Mouse (Mus musculus) neural tube, embryonic 14.5 days (tissue): Measurements from ENCODE around the gene Poldip3. TPM values are rescaled to one million over a fixed set of nuclear protein-coding genes. Genes with fewer than 3 reads are reported as not detected.
A peak's percentile ranks its signal among the peaks of the same experiment; 100 is the strongest.

Experiments
- ATAC-seq: fragments of 200-750 bp; cut with Nextera tagmentation; 2 replicates; pipeline ENCODE4 v1.8.0; 2017; ENCODE audit warnings: low read depth, mild to moderate bottlenecking, moderate TSS enrichment, moderate library complexity
- H3K27ac ChIP-seq: fragments of 300-500 bp; sonication (generic); 2 replicates; pipeline ENCODE4 v1.5.1; 2014; ENCODE audit warnings: low read depth, mild to moderate bottlenecking, control low read depth, low read length, moderate library complexity, mixed read lengths
- H3K27me3 ChIP-seq: fragments of 300-500 bp; sonication (generic); 2 replicates; pipeline ENCODE4 v1.6.1; 2014; ENCODE audit warnings: low read length; ENCODE audit not compliant: control insufficient read depth, insufficient read depth
- H3K36me3 ChIP-seq: fragments of 300-500 bp; sonication (generic); 2 replicates; pipeline ENCODE4 v1.6.1; 2014; ENCODE audit warnings: low read length, mixed read lengths; ENCODE audit not compliant: control insufficient read depth, insufficient read depth
- H3K4me1 ChIP-seq: fragments of 300-500 bp; sonication (generic); 2 replicates; pipeline ENCODE4 v1.6.1; 2014; ENCODE audit warnings: low read length; ENCODE audit not compliant: control insufficient read depth, insufficient read depth
- H3K4me2 ChIP-seq: fragments of 300-500 bp; sonication (generic); 2 replicates; pipeline ENCODE4 v1.6.1; 2014; ENCODE audit warnings: mild to moderate bottlenecking, low read depth, low read length, control low read depth
- H3K4me3 ChIP-seq: fragments of 300-500 bp; sonication (generic); 2 replicates; pipeline ENCODE4 v1.5.1; 2014; ENCODE audit warnings: low read depth, low read length, control low read depth, mixed read lengths
- H3K9ac ChIP-seq: fragments of 300-500 bp; sonication (generic); replicated peaks from 2 replicates; pipeline ENCODE4 v1.6.1; 2014; ENCODE audit warnings: low read depth, mild to moderate bottlenecking, control low read depth, low read length, mixed read lengths
- H3K9me3 ChIP-seq: fragments of 300-500 bp; sonication (generic); 2 replicates; pipeline ENCODE4 v1.6.1; 2016; ENCODE audit warnings: low read length; ENCODE audit not compliant: control insufficient read depth
- WGBS: fragments of 180-500 bp; shearing (Covaris S2); extraction: QIAGEN DNeasy Blood & Tissue Kit; methylation state at CpG from one replicate; pipeline ENCODE4 v1.1.7; 2014; 5-methylcytosine and 5-hydroxymethylcytosine counted together
- polyA plus RNA-seq: library from polyadenylated mRNA; unstranded; fragments of >200 nt; fragmentation: Nextera tagmentation; extraction: Ambion mirVana; gene quantifications from 2 replicates; pipeline ENCODE4 v1.2.1, GENCODE M21; 2014

Poldip3 gene
- polyA plus RNA-seq, 1 experiment from 2014 or later = 153 TPM

- Histone ChIP-seq H3K9me3 (no peaks in the 10 kb centered on the region), H3K36me3 (no peaks in the 10 kb centered on the region), H3K4me3 (no peak overlapping the region), H3K4me1 (0 out of 2 replicates have a peak, but pooled peaks cover 5% of the 10 kb centered on the region), H3K4me2 (no peak overlapping the region), H3K27ac (no peak overlapping the region), H3K27me3 (no peaks in the 10 kb centered on the region), H3K9ac (no peak overlapping the region)
- WGBS = 74% methylated on average over 1 of the region's 1 CpGs
- no peak for ATAC-seq
These were observed 46.1 kb downstream of the Poldip3 start for GRCm38 (mm10) chr15:83103111-83103510.

GRCm38 (mm10) chr15:83100332-83100662 is 48.9 kb downstream of the Poldip3 start:
- Histone ChIP-seq H3K36me3 (no peaks in the 10 kb centered on the region), H3K4me2 (peak overlapping the region; percentile 47), H3K9me3 (no peaks in the 10 kb centered on the region), H3K4me1 (0 out of 2 replicates have a peak, but pooled peaks cover 5% of the 10 kb centered on the region), H3K27ac (no peak overlapping the region), H3K9ac (peak overlapping the region; percentile 34; the same call in 1 of the 2 replicates), H3K4me3 (peak overlapping the region; percentile 24), H3K27me3 (no peaks in the 10 kb centered on the region)
- ATAC-seq = 0 out of 2 replicates have a peak, but pooled peaks have one; percentile 44
- 3% methylated on average over 8 of the region's 8 CpGs for WGBS

DNA sequence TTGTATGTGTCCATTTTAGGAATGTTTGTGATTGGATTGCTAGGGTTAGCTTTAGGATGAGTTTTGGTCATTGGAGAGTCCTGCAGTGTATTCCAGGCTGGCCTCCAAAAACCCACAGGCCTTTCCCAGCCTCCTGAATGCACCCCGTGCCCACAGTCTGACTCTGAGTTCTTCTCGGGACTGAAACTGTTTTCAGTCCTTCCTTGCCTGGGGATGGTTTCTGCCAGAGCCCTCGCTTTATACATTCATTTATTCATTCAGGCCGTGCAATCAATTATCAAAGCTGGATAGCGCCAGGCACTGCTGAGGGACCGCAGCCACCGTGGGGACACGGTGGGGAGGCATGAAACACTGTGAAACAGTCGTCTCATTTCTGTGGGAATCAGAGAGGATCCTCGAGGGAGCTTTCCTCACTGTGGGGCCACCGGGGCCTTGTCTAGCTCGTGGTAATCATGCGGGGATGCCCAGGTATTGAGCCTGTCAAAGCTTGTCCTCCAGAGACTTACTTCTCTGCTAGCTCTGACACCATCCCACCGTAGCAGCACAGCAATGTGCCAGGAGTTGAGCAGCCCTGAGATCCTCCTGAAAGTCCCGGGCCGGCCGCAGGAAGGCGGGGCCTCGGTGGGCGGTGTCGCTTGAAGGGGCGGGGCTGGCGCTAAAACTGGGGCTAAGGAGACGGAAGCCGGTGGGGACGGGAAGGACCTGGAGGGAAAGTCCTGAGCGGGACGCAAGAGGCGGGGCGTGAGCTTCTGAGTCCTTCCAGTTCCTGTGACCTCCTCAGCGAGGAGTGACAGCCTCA is 49.5 kb downstream of the Poldip3 start:
- H3K4me1 ChIP-seq = 0 out of 2 replicates have a peak, but pooled peaks cover 5% of the 10 kb centered on the region
- H3K36me3 ChIP-seq = no peaks in the 10 kb centered on the region
- ATAC-seq = peak; percentile 68; the same call in 1 of the 2 replicates
- H3K9me3 ChIP-seq = no peaks in the 10 kb centered on the region
- H3K27ac ChIP-seq = no peak overlapping the region
- H3K4me3 ChIP-seq = peak overlapping the region; percentile 24
- no peaks in the 10 kb centered on the region for H3K27me3 ChIP-seq
- H3K9ac ChIP-seq = no peak overlapping the region; the same call in 1 of the 2 replicates
- WGBS = 2% methylated on average over 31 of the region's 31 CpGs
- H3K4me2 ChIP-seq = peak overlapping the region; percentile 47

- no peak overlapping the region for H3K9ac ChIP-seq
- H3K9me3 ChIP-seq = no peaks in the 10 kb centered on the region
- H3K4me2 ChIP-seq = no peak overlapping the region
- H3K36me3 ChIP-seq = no peaks in the 10 kb centered on the region
- no peak overlapping the region for H3K4me3 ChIP-seq
- H3K4me1 ChIP-seq = 0 out of 2 replicates have a peak, but pooled peaks cover 5% of the 10 kb centered on the region
- no peak for ATAC-seq
- no peak overlapping the region for H3K27ac ChIP-seq
- H3K27me3 ChIP-seq = no peaks in the 10 kb centered on the region
- WGBS = 51% methylated on average over 2 of the region's 2 CpGs
These were observed 53.2 kb downstream of the Poldip3 start for GRCm38 (mm10) chr15:83095950-83096349.

DNA sequence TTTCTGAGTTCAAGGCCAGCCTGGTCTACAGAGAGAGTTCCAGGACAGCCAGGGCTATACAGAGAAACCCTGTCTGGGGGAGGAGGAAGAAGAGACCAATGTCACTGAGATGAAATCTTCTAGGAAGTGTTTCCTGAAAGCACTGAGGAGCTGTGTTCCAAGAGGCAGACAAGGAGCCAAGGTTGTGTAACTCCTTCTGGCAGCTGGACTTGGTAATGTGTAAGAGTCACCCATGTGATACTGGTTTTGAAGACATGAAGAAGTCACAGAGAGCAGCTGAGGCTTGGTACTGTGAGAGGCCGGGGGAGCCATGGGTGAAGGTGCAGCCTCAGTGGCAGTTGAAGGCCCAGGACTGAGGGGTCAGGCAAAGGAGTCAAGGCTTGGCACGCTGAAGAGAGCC is 55.5 kb downstream of the Poldip3 start:
- H3K4me3 ChIP-seq = no peak overlapping the region
- no peak overlapping the region for H3K27ac ChIP-seq
- H3K36me3 ChIP-seq = no peaks in the 10 kb centered on the region
- no peak overlapping the region for H3K4me2 ChIP-seq
- no peaks in the 10 kb centered on the region for H3K9me3 ChIP-seq
- H3K4me1 ChIP-seq = peaks cover 8% of the 10 kb centered on the region
- H3K27me3 ChIP-seq = no peaks in the 10 kb centered on the region
- ATAC-seq = no peak
- H3K9ac ChIP-seq = no peak overlapping the region
- 82% methylated on average over 2 of the region's 2 CpGs for WGBS

GRCm38 (mm10) chr15:83090874-83091273 is 58.3 kb downstream of the Poldip3 start:
- Histone ChIP-seq H3K27ac (no peak overlapping the region), H3K27me3 (no peaks in the 10 kb centered on the region; the same call in 1 of the 2 replicates), H3K36me3 (no peaks in the 10 kb centered on the region), H3K4me2 (no peak overlapping the region), H3K9me3 (no peaks in the 10 kb centered on the region), H3K4me3 (no peak overlapping the region), H3K9ac (no peak overlapping the region), H3K4me1 (peaks cover 8% of the 10 kb centered on the region)
- 37% methylated on average over 3 of the region's 3 CpGs for WGBS
- ATAC-seq = no peak

DNA sequence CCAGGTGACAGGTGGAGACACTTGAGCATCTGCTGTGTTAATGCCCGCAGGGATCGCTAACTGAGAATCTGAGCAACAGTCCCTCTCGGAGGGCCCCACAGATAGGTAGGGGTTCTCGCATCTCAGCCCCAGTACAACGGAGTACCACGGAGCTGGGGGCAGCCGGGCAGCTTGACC is 59.9 kb downstream of the Poldip3 start, which contains the start of gene Serhl:
Gene Serhl (plus strand): TSS at position 78 of the 177 bp plus-strand sequence.
- 19% methylated on average over 7 of the region's 7 CpGs for whole genome bisulfite sequencing
- H3K9me3 ChIP-seq = no peaks in the 10 kb centered on the region
- H3K9ac ChIP-seq = 0 out of 2 replicates have a peak within 1 kb of the TSS, but pooled peaks have one; percentile 12
- H3K4me3 ChIP-seq = no peak within 1 kb of the TSS
- no peak within 1 kb of the TSS for H3K27ac ChIP-seq
- no peak for ATAC-seq
- H3K4me1 ChIP-seq = peaks cover 8% of the 10 kb centered on the region
- H3K27me3 ChIP-seq = no peaks in the 10 kb centered on the region; the same call in 1 of the 2 replicates
- peak within 1 kb of the TSS; percentile 7; the same call in 1 of the 2 replicates for H3K4me2 ChIP-seq
- H3K36me3 ChIP-seq = no peaks in the 10 kb centered on the region

DNA sequence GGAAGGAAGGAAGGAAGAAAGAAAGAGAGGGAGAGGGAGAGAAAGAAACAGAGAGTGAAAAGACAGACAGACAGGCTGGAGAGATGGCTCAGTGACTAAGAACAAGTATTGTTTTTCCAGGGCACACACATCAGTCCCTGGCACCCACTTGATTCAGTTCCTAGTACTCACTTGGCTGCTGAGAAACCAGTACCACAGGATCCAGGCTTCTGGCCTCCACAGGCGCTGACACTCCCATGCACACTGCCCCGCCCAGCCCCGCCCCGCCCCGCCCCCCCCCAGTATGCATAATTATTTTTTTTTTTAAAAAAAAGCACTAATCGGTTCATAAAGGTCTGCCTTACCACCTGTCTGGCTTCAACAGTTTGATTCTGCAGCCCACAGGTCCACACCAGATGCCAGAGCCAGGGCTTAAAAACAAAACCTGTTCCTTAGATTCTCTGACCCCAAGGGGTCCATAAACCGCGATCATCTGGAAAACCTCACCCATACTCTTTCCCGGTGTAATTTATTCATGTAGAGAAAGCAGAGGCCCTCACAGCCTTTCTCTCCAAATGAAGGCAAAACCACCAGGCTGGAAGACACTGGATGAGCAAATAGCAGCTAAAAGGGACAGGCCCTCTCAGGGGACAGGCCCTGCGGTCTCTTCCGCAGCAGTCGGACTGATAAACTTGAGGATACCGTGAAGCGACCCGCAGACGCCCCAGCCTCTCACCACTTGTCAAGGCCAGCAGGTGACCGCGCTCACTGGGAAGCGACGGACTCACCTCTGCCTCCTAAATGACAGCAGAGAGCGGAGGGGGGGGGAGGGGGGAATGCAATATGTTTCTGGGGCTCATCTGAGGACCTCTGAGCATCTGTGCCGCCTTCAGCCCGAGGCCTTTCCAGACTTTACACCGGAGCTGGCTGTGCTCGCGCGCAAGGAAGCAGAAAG is 60.4 kb downstream of the Poldip3 start:
- no peak overlapping the region for H3K4me3 ChIP-seq
- no peak for ATAC-seq
- peaks cover 8% of the 10 kb centered on the region for H3K4me1 ChIP-seq
- no peaks in the 10 kb centered on the region; the same call in 1 of the 2 replicates for H3K27me3 ChIP-seq
- no peaks in the 10 kb centered on the region for H3K36me3 ChIP-seq
- H3K27ac ChIP-seq = no peak overlapping the region
- 8% methylated on average over 27 of the region's 27 CpGs for WGBS
- 0 out of 2 replicates have a peak overlapping the region, but pooled peaks have one; percentile 12 for H3K9ac ChIP-seq
- peak overlapping the region; percentile 7; the same call in 1 of the 2 replicates for H3K4me2 ChIP-seq
- H3K9me3 ChIP-seq = no peaks in the 10 kb centered on the region
